Mouse (Mus musculus): ENCODE data around the gene Ntng1.

The Ntng1 gene

GRCm38 (mm10) chr3:110055433-110055832 is 88.4 kb downstream of the Ntng1 start:
- no peak for DNase-seq (ENCODE audit: low spot score in 2 of 2)

- no peak for DNase-seq (ENCODE audit: low spot score in 2 of 2)
Observed at GRCm38 (mm10) chr3:110054125-110054524, 89.7 kb downstream of the Ntng1 start.

GRCm38 (mm10) chr3:110048152-110048551 is 95.7 kb downstream of the Ntng1 start:
- no peak for DNase-seq (ENCODE audit: low spot score in 2 of 2)

- no peak for DNase-seq (ENCODE audit: low spot score in 2 of 2)
Observed at GRCm38 (mm10) chr3:110046750-110047149, 97.1 kb downstream of the Ntng1 start.

- DNase-seq (ENCODE audit: low spot score in 2 of 2) = no peak
Observed at GRCm38 (mm10) chr3:110044209-110044608, 99.6 kb downstream of the Ntng1 start.

- no peak for DNase-seq (ENCODE audit: low spot score in 2 of 2)
Observed at GRCm38 (mm10) chr3:110043641-110044187, 100.1 kb downstream of the Ntng1 start.

GRCm38 (mm10) chr3:110022783-110023599 is 120.8 kb downstream of the Ntng1 start:
- DNase-seq (ENCODE audit: low spot score in 2 of 2) = no peak

- DNase-seq (ENCODE audit: low spot score in 2 of 2) = no peak
Observed at GRCm38 (mm10) chr3:110010870-110011626, 132.8 kb downstream of the Ntng1 start.

GRCm38 (mm10) chr3:110010441-110010840 is 133.4 kb downstream of the Ntng1 start:
- DNase-seq (ENCODE audit: low spot score in 2 of 2) = no peak

- DNase-seq (ENCODE audit: low spot score in 2 of 2) = no peak
Observed at GRCm38 (mm10) chr3:110000349-110000748, 143.5 kb downstream of the Ntng1 start.

- no peak for DNase-seq (ENCODE audit: low spot score in 2 of 2)
Observed at GRCm38 (mm10) chr3:109995663-109996024, 148.2 kb downstream of the Ntng1 start.

GRCm38 (mm10) chr3:109994978-109995662 is 148.7 kb downstream of the Ntng1 start:
- no peak for DNase-seq (ENCODE audit: low spot score in 2 of 2)

GRCm38 (mm10) chr3:109984086-109984485 is 159.7 kb downstream of the Ntng1 start:
- DNase-seq (ENCODE audit: low spot score in 2 of 2) = no peak

GRCm38 (mm10) chr3:109977614-109978013 is 166.2 kb downstream of the Ntng1 start:
- no peak for DNase-seq (ENCODE audit: low spot score in 2 of 2)

GRCm38 (mm10) chr3:109975106-109975505 is 168.7 kb downstream of the Ntng1 start:
- no peak for DNase-seq (ENCODE audit: low spot score in 2 of 2)

- no peak for DNase-seq (ENCODE audit: low spot score in 2 of 2)
Observed at GRCm38 (mm10) chr3:109971465-109971864, 172.3 kb downstream of the Ntng1 start.

GRCm38 (mm10) chr3:109970181-109970580 is 173.6 kb downstream of the Ntng1 start:
- DNase-seq (ENCODE audit: low spot score in 2 of 2) = no peak

- no peak for DNase-seq (ENCODE audit: low spot score in 2 of 2)
Observed at GRCm38 (mm10) chr3:109962631-109963030, 181.2 kb downstream of the Ntng1 start.

GRCm38 (mm10) chr3:109942960-109943359 is 200.9 kb downstream of the Ntng1 start:
- DNase-seq (ENCODE audit: low spot score in 2 of 2) = no peak

- DNase-seq (ENCODE audit: low spot score in 2 of 2) = no peak
Observed at GRCm38 (mm10) chr3:109937634-109938033, 206.2 kb downstream of the Ntng1 start.

GRCm38 (mm10) chr3:109936275-109936674 is 207.5 kb downstream of the Ntng1 start:
- peak in 1 of 2 experiments; percentile 6 for DNase-seq (ENCODE audit: low spot score in 2 of 2)

GRCm38 (mm10) chr3:109932261-109932660 is 211.6 kb downstream of the Ntng1 start:
- no peak for DNase-seq (ENCODE audit: low spot score in 2 of 2)
